Mouse (Mus musculus) heart, adult 2 months (tissue): ENCODE data around the gene Vdac1. TPM values are rescaled to one million over a fixed set of nuclear protein-coding genes. Genes with fewer than 3 reads are reported as not detected.

Source experiments
- DNase-seq, 2 experiments: peaks; one replicate each; pipeline ENCODE4 v3.0.0; 2021
- H3K27ac ChIP-seq: fragments of 200-600 bp; 2 replicates; pipeline ENCODE4 v1.8.1; 2022
- H3K27me3 ChIP-seq: fragments of 200-500 bp; 2 replicates; pipeline ENCODE4 v1.6.1; 2012; ENCODE audit warnings: mild to moderate bottlenecking, low read length, inconsistent platforms, mixed read lengths; ENCODE audit not compliant: control insufficient read depth, insufficient read depth
- H3K36me3 ChIP-seq: fragments of 200-500 bp; 2 replicates; pipeline ENCODE4 v1.6.1; 2012; ENCODE audit warnings: low read length, inconsistent platforms; ENCODE audit not compliant: control insufficient read depth, insufficient read depth
- H3K4me1 ChIP-seq: fragments of 200-500 bp; 2 replicates; pipeline ENCODE4 v1.6.1; 2011; ENCODE audit warnings: low read length; ENCODE audit not compliant: control insufficient read depth, insufficient read depth
- H3K4me3 ChIP-seq: fragments of 200-600 bp; 2 replicates; pipeline ENCODE4 v1.8.1; 2022
- H3K79me2 ChIP-seq: fragments of 200-500 bp; replicated peaks from 2 replicates; pipeline ENCODE4 v1.6.1; 2012; ENCODE audit warnings: mild to moderate bottlenecking, inconsistent platforms, low read length, moderate library complexity, mixed read lengths; ENCODE audit not compliant: control insufficient read depth, insufficient read depth
- H3K9ac ChIP-seq: fragments of 200-500 bp; 2 replicates; pipeline ENCODE4 v1.6.1; 2012; ENCODE audit warnings: low read depth, mild to moderate bottlenecking, control low read depth, inconsistent platforms, low read length, mixed read lengths
- CTCF ChIP-seq: fragments of 200-600 bp; IDR thresholded peaks from 2 replicates; pipeline ENCODE4 v1.8.1; 2022; ENCODE audit warnings: antibody characterized with exemption, mild to moderate bottlenecking, moderate library complexity
- EP300 ChIP-seq: fragments of 200-500 bp; IDR thresholded peaks from 2 replicates; pipeline ENCODE4 v1.6.1; 2011; ENCODE audit warnings: low read depth, low read length, control low read depth; ENCODE audit not compliant: insufficient read depth
- POLR2A ChIP-seq: fragments of 200-500 bp; IDR thresholded peaks from 2 replicates; pipeline ENCODE4 v1.6.1; 2011; ENCODE audit warnings: mild to moderate bottlenecking, low read depth, low read length, control low read depth; ENCODE audit not compliant: insufficient read depth
- WGBS: fragments of 180-500 bp; shearing (Covaris S2); methylation state at CpG from one replicate; pipeline ENCODE4 v1.1.7; 2018; 5-methylcytosine and 5-hydroxymethylcytosine counted together
- intact Hi-C: fragments of 180-260 bp; cut with DNase I; formaldehyde crosslinking; loops from one replicate; pipeline ENCODE4 v1.15.1; 2025
- polyA plus RNA-seq: library from polyadenylated mRNA; depleted of rRNA; stranded (reverse); fragments of >200 nt; gene quantifications from 2 replicates; pipeline ENCODE4 v1.2.3, GENCODE M21; 2012
- total RNA-seq, 2 experiments: library from RNA; stranded (reverse); gene quantifications; 2 replicates each; pipeline ENCODE4 v1.2.3; 2021

Gene Vdac1
- total and polyA plus RNA-seq, 3 experiments = 422 to 1,141 (median 987) TPM

DNA sequence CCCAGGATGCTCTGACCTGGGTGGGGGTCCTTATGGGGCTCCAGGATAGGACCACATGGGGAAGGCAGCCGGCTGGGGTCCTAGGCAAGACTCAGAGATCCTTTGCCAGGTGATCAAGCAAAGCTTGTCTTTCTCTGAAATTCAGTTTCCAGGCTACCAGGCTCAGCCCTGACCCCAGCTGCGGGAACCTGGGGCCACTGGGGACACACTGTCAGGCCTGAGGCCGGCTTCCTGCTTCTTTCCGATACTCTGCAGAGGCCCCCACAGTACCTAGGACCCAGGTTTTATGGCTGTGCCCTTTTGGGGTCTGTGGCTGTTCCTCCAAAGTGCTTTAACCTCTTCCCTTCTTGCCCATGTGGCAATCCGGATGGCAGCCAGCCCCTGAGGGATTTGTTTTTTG is 19.2 kb upstream of the Vdac1 start:
- no peaks in the 10 kb centered on the region for H3K79me2 ChIP-seq
- H3K27ac ChIP-seq = no peak overlapping the region
- H3K9ac ChIP-seq = no peak overlapping the region
- TF ChIP-seq EP300 (no peak), CTCF (no peak), POLR2A (no peak)
- intact Hi-C loops = loop anchor here (5.0 to 10.0 kb wide), 3 partner anchors 44 to 197 kb away; partner anchors contain the start of gene Olfr1373
- no peaks in the 10 kb centered on the region for H3K36me3 ChIP-seq
- 74% methylated on average over 5 of the region's 5 CpGs for WGBS
- no peaks in the 10 kb centered on the region for H3K4me1 ChIP-seq
- DNase-seq = no peak
- H3K4me3 ChIP-seq = no peak overlapping the region
- H3K27me3 ChIP-seq = no peaks in the 10 kb centered on the region

GRCm38 (mm10) chr11:52342296-52342695 is 18.4 kb upstream of the Vdac1 start:
- DNase-seq = no peak
- H3K27ac ChIP-seq = no peak overlapping the region
- no peaks in the 10 kb centered on the region for H3K4me1 ChIP-seq
- TF ChIP-seq CTCF (no peak), EP300 (no peak), POLR2A (no peak)
- no peak overlapping the region for H3K9ac ChIP-seq
- H3K27me3 ChIP-seq = no peaks in the 10 kb centered on the region
- H3K4me3 ChIP-seq = no peak overlapping the region
- no peaks in the 10 kb centered on the region for H3K79me2 ChIP-seq
- intact Hi-C loops = loop anchor here (5.0 to 10.0 kb wide), 3 partner anchors 45 to 197 kb away; partner anchors contain the start of gene Olfr1373
- WGBS = 93% methylated on average over 4 of the region's 4 CpGs
- no peaks in the 10 kb centered on the region for H3K36me3 ChIP-seq

- intact Hi-C loops = loop anchor here (1.0 to 10.0 kb wide), 4 partner anchors 46 to 198 kb away; partner anchors contain the start of gene Olfr1373
Measured at GRCm38 (mm10) chr11:52343162-52343561, 17.5 kb upstream of the Vdac1 start.

GRCm38 (mm10) chr11:52344991-52345777 is 15.5 kb upstream of the Vdac1 start:
- H3K4me3 ChIP-seq = no peak overlapping the region
- H3K27me3 ChIP-seq = no peaks in the 10 kb centered on the region
- no peaks in the 10 kb centered on the region for H3K79me2 ChIP-seq
- H3K36me3 ChIP-seq = no peaks in the 10 kb centered on the region
- WGBS = 67% methylated on average over 12 of the region's 12 CpGs
- TF ChIP-seq POLR2A = no peak
- no peak for TF ChIP-seq CTCF
- TF ChIP-seq EP300 = no peak
- no peak for DNase-seq
- intact Hi-C loops = loop anchor here (5.0 to 10.0 kb wide), 3 partner anchors 48 to 200 kb away; partner anchors contain the start of gene Olfr1373
- H3K27ac ChIP-seq = no peak overlapping the region
- no peaks in the 10 kb centered on the region for H3K4me1 ChIP-seq
- no peak overlapping the region for H3K9ac ChIP-seq

More at GRCm38 (mm10) chr11:52343162-52343561, 17.5 kb upstream of the Vdac1 start:
- WGBS = under 1% methylated on average over 6 of the region's 6 CpGs
- Histone ChIP-seq H3K4me1 (no peaks in the 10 kb centered on the region), H3K79me2 (no peaks in the 10 kb centered on the region), H3K36me3 (no peaks in the 10 kb centered on the region), H3K9ac (no peak overlapping the region), H3K27me3 (no peaks in the 10 kb centered on the region), H3K4me3 (no peak overlapping the region), H3K27ac (no peak overlapping the region)
- TF ChIP-seq POLR2A (no peak), EP300 (no peak), CTCF (peak; percentile 86)
- DNase-seq = peak; percentile 73 to 81

DNA sequence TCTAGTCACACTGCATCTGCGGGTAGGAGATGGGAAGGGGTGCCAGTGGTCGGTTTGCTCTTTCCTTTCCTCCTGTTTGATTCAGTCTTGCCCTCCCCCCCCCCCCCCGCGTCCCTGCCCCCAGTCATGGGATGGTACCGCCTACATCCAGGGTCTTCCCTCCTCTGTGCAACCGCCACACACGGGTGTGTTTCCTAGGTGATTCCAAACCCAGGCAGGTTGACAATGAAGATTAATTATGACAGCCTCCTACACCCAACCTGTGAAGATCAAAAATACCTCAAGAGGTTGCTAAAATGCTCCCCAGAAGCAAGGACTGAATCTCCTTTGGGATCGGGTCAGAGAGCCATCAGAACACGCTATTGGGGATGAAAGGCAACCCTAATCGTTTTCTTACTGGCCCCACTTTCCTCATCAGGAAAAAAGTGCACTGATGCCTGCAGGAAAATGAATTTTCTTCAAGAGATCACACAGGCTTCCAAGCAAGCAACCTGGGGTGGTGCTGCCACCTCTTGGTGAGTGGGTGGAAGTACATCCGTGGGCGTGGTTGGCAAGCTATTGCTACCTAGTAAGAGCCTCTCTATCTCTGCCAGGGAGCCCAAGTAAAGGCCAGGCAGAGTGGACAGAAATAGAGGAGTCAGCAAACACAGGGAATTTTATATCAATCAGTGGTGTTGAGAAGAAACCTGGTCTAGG is 14.6 kb upstream of the Vdac1 start:
- Histone ChIP-seq H3K27ac (no peak overlapping the region), H3K79me2 (no peaks in the 10 kb centered on the region), H3K9ac (no peak overlapping the region), H3K4me3 (peak overlapping the region; percentile 15; the same call in 1 of the 2 replicates), H3K36me3 (no peaks in the 10 kb centered on the region), H3K4me1 (peaks cover 1% of the 10 kb centered on the region; the same call in 1 of the 2 replicates), H3K27me3 (no peaks in the 10 kb centered on the region)
- TF ChIP-seq EP300 (peak; percentile 51; the same call in 1 of the 2 replicates), POLR2A (no peak), CTCF (peak; percentile 99; the same call in 1 of the 2 replicates)
- intact Hi-C loops = loop anchor here (10.0 kb wide), 2 partner anchors 121 to 201 kb away; partner anchors contain the start of gene Olfr1373
- peak; percentile 77 to 81 for DNase-seq
- WGBS = 22% methylated on average over 11 of the region's 12 CpGs
